Mouse (Mus musculus) CD4-positive naive resting alpha-beta T cell, adult 57 days (primary cell): ENCODE data around the gene Ccdc8. TPM values are rescaled to one million over a fixed set of nuclear protein-coding genes. Genes with fewer than 3 reads are reported as not detected.

Experiments used
- total RNA-seq: library from RNA; stranded (reverse); gene quantifications from one replicate; pipeline ENCODE4 v1.2.4, GENCODE M21; 2023

Gene Ccdc8
- 0.12 TPM for total RNA-seq

DNA sequence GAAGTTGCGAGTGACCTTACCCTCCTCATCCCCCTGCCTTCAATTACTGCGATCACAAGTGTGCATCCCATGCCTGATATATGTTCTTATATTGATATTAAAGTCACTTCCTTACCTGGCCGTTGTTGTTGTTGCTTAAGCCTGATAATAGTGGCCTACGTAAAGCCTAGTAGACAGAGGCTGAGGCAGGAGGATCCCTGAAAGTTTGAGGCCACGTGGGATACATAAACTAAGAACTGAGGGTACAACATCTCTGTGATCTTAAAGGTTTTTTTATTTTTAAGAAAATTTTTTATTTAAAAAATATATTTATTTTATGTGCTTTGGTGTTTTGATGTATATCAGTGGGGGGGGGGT is at the start of gene Ccdc8:
Ccdc8 (plus strand) TSS at position 258 of the 357 bp plus-strand sequence.

GRCm38 (mm10) chr7:16944061-16944807 is 48.3 kb upstream of the Ccdc8 start, which contains the start of gene Pnmal2:
Pnmal2 (plus strand) TSS chr7:16944682.

DNA sequence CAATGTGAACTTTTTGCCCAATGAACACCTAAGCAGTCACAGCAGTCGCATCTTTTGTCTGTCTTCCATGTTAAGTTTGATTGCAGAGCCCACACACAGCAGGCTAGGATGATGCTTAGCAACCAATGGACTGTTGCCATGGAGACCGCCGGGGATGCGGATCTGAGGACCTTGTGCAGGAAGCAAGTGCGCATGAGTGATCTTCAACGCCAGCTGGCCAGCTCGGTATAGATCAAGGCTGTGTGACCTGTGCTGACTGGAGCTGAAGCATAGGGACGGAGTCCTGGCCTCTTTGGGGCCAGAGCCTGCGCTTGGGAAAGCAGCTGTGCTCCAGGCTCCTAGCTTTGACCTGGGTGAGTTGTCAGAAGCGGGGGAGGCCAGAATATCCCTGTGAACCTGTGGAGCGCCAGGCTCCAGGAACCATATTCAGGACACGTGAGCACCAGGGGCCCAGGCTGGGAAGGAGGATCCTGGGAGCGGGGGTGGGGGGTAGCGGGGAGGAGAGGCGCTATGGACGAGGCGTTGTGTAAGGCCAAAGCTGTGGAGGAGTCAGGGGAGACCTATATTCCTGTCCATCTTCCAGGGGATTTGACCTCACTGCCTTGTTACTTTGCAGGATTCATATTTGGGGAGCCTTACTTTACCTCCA is 32.8 kb upstream of the Ccdc8 start, which contains the start of gene Pnmal1:
Pnmal1 (plus strand) TSS at position 141 of the 649 bp plus-strand sequence.

DNA sequence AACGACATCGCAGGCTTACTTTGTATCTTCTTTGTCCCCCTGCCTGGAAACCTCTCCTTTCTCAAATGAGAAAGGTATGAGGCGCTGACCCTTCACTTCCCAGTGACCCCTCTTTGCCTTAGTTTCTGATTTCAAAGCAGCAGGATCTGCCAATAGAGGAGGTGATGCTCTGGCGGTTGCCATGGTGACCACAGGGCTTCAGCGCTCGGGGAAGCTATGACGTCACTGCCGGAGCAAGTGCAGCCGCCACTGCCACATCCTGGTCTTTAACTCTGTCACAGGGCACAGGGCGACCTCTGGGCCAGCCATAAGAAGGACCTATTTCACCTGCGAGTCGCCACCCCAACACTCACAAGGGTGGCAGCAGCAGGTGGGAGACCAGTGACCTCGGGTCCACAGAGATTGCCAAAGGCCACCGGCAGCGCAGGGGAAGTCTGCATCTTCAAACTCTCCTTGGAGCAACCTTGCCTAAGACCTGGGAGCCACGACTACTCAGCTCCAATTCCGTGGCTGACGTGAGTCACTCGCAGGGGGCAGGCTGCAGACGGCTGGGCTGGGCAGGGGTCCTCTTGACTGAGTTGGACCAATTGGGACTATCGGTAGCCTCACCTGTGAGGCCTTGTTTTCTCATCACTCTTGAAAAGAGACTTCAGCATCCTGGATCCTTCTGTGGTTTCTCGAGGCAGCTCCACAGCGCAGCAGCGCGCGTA is 9.5 kb upstream of the Ccdc8 start, which contains the start of gene Gm42372:
Gm42372 (plus strand) TSS at position 228 of the 710 bp plus-strand sequence.

GRCm38 (mm10) chr7:17027588-17028343 is 35.3 kb downstream of the Ccdc8 start, which contains the start of gene Ppp5c:
Ppp5c (minus strand) TSS chr7:17027924.

Other genes with a start within 250 kb of the Ccdc8 start
- 132 TPM for gene Slc1a5, start 211.4 kb upstream of the Ccdc8 start, total RNA-seq
- gene Strn4, start 176.8 kb upstream of the Ccdc8 start, total RNA-seq: 104 TPM
- 24.7 TPM for gene Fkrp, start 176.0 kb upstream of the Ccdc8 start, total RNA-seq
- gene Prkd2, start 149.8 kb upstream of the Ccdc8 start, total RNA-seq: 256 TPM
- 0.44 TPM for gene Dact3, start 117.4 kb upstream of the Ccdc8 start, total RNA-seq
- not detected for gene Gng8, start 100.9 kb upstream of the Ccdc8 start, total RNA-seq
- gene Ptgir, start 86.2 kb upstream of the Ccdc8 start, total RNA-seq: 2.0 TPM
- gene Calm3, start 68.6 kb upstream of the Ccdc8 start, total RNA-seq: 106 TPM
- not detected for gene Pnmal2, start 48.0 kb upstream of the Ccdc8 start, total RNA-seq
- not detected for gene Pnmal1, start 33.0 kb upstream of the Ccdc8 start, total RNA-seq
- 3.0 TPM for gene Gm42372, start 9.6 kb upstream of the Ccdc8 start, total RNA-seq
- gene Ppp5c, start 35.2 kb downstream of the Ccdc8 start, total RNA-seq: 99.8 TPM
- gene Hif3a, start 69.7 kb downstream of the Ccdc8 start, total RNA-seq: 1.2 TPM
- 0.24 TPM for gene Psg16, start 81.3 kb downstream of the Ccdc8 start, total RNA-seq
- not detected for gene Ceacam3, start 157.6 kb downstream of the Ccdc8 start, total RNA-seq
- gene Psg29, start 210.8 kb downstream of the Ccdc8 start, total RNA-seq: not detected